Mouse (Mus musculus) gastrocnemius, postnatal 14 days (tissue): ENCODE results near the gene Fam221b. TPM values are rescaled to one million over a fixed set of nuclear protein-coding genes. Genes with fewer than 3 reads are reported as not detected.

Source experiments
- DNase-seq: peaks from one replicate; pipeline ENCODE4 v3.0.0; 2021; ENCODE audit warnings: mixed read lengths
- intact Hi-C: fragments of 180-260 bp; cut with DNase I; formaldehyde crosslinking; loops from one replicate; pipeline ENCODE4 v1.15.1; 2025; ENCODE audit warnings: low total_unique reads
- long read RNA-seq, 2 experiments: library from polyadenylated mRNA; stranded (forward); transcript quantifications; one replicate each; pipeline ENCODE4 v2.0.0; 2021
- total RNA-seq, 2 experiments: library from RNA; stranded (reverse); gene quantifications; 2 replicates each; pipeline ENCODE4 v1.2.3; 2021

Fam221b gene
- under 1 TPM; 0.16 to 0.20 TPM for total RNA-seq
- long read RNA-seq, experiment 1: 0 reads
- long read RNA-seq, experiment 2: 0 reads

DNA sequence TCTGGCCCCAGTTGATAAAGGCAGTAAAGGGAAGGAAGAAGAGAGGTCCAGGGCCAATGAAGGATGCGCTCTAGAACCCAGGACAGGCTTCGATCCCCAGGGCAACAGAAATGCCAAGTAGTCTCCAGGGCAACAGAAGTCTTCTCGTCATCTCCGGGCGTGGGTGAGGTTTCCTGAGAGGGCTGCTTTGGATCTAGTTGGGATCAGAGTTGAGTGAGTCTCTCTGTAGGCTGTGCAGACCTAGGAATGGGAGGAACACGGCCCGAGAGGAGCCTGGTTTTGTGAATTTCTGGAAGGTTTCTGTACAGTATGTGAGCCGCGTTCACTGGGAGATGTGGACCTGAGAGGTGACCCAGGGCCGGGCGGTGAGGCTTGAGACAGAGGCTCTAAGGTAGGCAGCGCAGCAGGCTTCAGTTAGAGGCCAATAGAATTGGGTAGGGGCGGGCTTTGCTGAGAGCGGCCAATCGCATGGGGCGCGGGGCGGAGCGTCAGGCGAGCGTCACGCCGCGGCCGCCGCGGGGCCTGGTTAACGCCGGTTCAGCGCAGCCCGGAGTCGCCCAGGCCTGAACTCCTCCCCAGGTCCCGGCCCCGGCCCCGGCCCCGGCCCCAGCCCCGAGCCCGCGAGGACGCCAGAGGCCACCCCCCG is at the start of gene Fam221b, which contains the start of gene Tmem8b:
Fam221b (minus strand) TSS at position 364 of the 646 bp plus-strand sequence.
Tmem8b (plus strand) TSS at position 190 of the 646 bp plus-strand sequence.
- intact Hi-C loops: loop anchor here (5.0 kb wide), 1 partner anchor 37 kb away; the partner anchor contains the start of gene Npr2
- DNase-seq: peak; percentile 91

DNA sequence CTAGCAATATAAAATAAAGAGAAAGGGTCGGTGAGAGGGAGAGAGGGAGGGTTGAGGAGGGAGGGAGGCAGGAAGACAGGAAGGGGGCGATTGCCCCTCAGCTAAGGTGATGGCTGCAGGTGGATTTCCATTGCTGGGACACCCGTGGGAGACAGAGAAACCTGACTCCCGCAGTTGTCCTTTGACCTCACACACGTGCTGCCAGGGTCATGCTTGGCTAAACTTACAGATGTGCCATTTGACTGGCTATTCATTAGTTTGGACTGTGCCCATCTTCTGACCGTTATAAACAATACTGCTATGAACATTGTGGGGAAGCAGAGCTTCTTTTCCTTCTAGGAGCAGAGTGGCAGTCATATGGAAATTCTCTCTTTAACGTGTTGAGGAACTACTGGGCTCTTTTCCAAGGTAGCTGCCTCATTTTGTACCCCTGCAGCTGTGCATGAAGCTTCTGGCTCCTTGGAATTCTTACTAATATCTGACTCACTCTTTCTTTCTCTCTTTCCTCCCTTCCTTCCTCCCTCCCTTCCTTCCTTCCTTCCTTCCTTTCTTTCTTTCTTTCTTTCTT is 44.8 kb upstream of the Fam221b start:
- DNase-seq: no peak
- intact Hi-C loops: loop anchor here (5.0 kb wide), 1 partner anchor 41 kb away; no protein-coding TSS in a partner anchor

DNA sequence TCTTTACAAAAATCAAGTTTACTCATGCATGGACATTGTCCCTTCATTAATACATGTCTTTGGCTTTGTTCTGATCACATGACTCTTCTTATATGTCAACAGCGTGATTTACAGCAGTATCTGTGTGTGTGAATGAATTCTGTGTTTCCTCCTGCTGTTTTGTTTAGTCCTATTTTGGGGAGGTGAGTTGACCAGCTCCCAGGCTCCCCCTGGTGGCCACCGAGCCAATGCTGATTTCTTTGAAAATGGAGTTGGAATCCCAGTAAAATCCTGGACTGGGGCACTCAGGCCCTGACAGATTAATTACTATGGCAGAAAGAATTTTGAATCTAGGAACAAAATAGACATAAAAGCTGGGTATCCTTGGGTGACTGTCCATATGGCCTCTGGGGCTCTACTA is 42.9 kb upstream of the Fam221b start:
- intact Hi-C loops: loop anchor here (2.0 to 5.0 kb wide), 2 partner anchors 40 to 81 kb away; partner anchors contain the start of gene Npr2
- DNase-seq: peak; percentile 83

DNA sequence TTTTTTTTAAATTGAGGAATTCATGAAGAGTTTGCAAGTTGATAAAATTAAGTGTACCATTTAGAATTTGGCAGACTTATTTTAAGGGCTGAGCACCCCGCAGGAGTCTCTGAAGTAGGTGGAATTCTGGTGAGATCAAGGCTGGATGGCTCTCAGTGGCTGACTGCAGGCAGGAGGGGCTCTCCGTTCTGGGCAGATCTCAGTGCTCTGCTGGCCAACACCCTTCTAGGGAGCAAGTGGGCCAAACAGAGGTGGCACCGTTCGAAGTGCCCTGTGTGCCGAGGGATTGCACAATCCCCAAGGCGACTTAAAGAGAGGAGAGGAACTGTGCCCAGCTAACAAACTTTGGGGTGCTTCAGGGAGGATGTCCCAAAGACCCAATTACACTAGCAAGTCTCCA is 40.9 kb upstream of the Fam221b start, which contains the start of gene Olfr71:
Olfr71 (minus strand) TSS at position 387 of the 400 bp plus-strand sequence.
- intact Hi-C loops: loop anchor here (2.0 to 5.0 kb wide), 2 partner anchors 38 to 79 kb away; partner anchors contain the start of gene Npr2
- DNase-seq: no peak

DNA sequence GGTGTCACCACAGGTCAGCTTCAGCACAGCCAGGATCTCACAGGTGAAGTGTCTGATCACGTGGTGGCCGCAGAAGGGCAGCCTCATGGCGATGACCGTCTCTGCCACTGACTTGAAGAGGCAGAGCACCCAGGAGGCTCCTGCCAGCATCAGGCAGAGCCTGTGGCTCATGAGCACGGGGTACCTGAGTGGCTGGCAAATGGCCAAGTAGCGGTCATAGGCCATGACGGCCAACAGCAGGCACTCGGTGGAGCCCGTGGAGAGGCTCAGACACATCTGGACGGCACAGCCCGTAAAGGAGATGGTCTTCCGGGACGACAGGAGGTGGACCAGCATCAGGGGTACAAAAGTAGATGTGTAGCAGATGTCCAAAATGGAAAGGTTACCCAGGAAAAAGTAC is 37.0 kb upstream of the Fam221b start:
- intact Hi-C loops: no loop called here
- DNase-seq: no peak

DNA sequence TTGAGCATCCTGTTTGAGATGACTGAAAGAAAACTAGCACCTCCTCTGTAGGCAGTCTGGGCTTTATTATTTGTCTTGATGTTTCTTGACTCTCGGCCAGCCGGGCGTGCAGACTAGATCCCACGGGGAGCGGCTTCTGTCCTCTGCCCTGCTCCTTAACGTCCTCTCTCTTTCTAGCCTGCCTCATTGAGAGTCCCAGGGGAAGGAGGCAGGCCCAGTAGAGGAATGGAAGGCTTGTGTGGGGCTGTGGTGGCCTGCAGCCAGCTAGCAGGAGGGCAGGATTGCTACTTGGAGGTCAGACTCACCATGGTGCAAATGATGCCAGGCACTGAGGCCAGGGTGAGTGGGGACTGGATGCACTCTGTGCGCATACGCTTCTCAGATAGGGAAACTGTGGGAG is 34.9 kb upstream of the Fam221b start:
- DNase-seq: no peak
- intact Hi-C loops: no loop called here

DNA sequence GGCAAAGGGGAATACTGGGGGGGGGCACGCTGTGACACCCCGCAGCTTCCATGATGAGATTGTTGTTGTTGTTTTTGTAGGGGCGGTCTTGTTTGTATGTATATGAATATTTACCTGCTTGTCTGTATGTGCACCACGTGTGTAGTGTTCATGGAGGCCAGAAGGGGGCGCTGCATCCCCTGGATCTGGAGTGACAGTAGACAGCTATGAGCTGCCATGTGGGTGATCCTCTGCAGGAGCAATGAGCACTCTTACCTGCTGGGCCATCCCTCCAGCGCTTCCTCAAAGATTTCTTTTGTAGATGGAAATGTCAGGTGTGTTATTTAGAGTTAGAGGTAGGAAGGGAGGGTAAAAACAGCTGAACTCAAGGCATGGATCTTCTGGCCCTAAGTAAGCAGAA is 34.5 kb upstream of the Fam221b start:
- no peak for DNase-seq
- intact Hi-C loops: no loop called here

DNA sequence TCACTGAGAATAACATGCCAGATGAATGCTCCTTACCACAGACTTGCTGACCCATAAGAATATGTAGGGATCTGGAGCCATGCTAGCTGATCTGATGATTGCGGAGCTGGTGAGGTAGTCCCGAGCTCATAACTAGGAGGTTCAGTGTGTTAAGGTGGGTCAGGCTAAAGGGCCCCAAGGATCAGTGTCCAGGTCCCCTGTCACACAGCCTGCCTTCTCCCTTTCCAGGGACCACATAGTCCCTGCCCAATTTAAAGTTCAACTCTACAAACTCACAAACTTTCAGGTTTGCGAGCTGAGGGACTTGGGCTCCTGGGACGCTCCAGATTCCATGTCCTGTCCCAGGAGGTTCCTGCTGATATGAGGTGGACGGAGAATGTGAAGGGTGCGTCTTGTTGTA is 31.8 kb upstream of the Fam221b start, which contains the start of gene Olfr70:
Olfr70 (minus strand) TSS at position 101 of the 400 bp plus-strand sequence.
- intact Hi-C loops: no loop called here
- no peak for DNase-seq

DNA sequence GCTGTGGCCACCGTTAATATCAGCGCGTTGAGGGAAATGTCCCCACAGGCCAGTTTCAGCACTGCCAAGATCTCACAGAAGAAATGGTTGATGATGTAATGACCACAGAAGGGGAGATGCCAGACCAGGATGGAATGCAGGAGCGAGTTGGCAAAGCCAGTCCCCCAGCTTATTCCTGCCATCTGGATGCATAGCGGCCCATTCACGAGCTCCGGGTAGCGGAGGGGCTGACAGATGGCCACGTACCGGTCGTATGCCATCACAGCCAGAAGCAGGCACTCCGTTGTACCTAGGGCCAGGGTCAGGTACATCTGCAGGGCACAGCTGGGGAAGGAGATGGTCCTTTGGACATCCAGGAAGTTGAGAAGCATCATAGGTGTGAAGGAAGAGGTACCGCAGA is 27.6 kb upstream of the Fam221b start:
- intact Hi-C loops: no loop called here
- DNase-seq: no peak

DNA sequence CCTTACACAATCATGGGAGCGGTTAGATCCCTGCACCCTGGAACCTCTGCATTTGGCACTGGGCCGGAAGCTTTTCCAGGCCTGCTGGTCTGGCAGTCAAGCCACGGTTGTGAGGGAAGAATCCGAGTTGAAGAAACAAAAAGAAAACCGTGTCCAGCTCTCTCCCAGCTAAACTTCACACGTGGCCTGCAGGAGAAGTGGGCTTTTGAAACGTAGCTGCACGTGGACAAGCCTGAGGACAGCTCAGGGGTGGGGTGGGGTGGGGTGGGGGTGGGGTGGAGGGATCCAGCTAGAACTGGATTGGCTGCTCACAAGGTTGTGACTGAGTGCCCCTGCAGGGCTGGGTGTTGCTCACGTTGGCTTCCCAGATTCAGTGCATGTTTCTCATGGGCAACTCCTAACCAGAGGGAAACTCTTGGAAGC is 26.3 kb upstream of the Fam221b start:
- peak; percentile 76 for DNase-seq
- intact Hi-C loops: no loop called here

DNA sequence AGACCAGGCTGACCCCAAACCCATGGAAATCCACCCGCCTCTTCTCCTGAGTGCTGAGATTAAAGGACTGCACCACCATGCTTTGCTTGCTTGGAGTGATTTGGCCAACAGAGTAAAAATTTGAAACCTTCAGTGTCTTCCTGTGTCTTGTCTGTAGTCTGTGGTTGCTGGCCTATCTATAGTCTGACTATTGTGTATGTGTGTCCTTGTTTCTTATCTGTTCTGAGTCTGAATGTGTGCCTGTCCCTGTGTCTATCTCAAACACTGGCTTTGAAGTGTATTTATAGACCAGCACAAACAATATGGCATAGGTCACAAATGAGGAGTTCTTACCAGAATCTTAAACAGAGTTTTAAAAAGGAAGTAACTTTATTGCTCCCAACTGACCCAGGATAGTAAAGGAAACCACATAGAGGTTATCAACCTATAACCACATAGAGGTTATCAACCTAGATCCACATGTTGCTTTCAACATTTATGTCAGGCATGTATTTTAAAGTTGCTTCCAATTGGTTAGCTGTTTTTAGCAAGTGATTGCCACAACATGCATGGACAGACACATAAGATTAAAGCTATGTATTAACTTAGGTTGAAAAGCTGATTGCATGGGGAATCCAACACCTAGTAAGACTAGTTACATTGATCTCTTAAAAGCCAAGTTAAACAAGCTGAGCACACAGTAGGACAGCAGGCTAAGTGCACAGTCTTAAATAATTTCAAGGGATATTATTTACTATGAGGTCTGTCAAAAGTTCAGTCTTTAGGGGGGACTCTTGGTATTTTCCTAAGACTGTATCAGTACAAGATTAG is 25.7 kb upstream of the Fam221b start:
- DNase-seq: no peak
- intact Hi-C loops: no loop called here

DNA sequence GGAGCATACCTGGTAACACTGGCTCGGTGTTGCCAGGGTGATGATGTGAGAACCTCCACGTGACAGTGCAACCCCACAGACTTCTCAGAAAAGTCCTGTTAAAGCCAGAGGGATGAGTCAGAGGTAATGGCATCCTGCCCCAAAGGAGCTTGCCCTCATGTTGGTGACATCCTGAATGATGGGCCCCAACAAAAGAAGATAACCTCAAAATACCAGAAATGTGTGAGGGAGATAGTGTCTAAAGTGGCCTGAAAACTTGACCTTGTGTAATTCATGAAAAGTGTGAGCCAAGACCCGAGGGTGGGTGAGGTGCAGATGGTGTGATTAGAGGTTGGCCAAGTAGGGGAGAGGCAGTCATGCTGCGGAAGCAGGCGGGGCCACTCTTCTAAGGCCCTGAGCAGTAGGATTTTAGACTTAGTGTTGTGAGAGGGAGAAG is 24.9 kb upstream of the Fam221b start:
- DNase-seq: peak; percentile 28
- intact Hi-C loops: no loop called here

DNA sequence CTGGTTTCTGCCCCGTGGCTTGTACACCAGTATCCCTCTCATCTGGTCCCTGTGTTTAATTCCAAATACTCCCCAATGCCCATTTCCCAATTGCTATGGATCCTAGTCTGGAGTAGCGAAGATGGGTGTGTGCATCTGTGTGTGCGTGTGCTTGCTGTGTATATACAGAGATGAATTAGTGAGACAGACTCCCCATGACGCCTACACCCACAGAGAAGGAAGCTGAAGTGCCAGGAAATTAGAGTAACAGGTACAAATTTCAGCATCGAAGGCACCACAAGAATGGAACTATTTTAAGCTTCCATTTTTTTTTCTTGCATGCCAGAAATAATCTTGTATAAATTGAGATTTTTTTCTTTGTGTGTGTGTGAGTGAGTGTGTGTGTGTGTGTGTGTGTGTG is 22.1 kb upstream of the Fam221b start:
- intact Hi-C loops: no loop called here

DNA sequence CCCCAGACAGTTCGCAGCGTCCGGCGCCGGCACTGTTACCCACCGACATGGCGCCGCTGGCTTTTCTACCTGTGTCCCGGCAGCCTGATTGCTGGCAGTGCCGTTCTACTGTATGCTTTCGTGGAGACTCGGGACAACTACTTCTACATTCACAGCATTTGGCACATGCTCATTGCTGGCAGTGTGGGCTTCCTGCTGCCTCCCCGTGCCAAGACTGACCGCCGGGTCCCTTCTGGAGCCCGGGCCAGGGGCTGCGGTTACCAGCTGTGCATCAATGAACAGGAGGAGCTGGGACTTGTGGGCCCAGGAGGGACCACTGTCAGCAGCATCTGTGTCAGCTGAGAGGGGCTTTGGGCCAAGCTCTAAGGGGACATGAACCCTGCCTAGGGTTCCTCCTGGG is 21.1 kb upstream of the Fam221b start:
- intact Hi-C loops: no loop called here
- DNase-seq: no peak

More for the DNA sequence above, 22.1 kb upstream of the Fam221b start:
- no peak for DNase-seq

DNA sequence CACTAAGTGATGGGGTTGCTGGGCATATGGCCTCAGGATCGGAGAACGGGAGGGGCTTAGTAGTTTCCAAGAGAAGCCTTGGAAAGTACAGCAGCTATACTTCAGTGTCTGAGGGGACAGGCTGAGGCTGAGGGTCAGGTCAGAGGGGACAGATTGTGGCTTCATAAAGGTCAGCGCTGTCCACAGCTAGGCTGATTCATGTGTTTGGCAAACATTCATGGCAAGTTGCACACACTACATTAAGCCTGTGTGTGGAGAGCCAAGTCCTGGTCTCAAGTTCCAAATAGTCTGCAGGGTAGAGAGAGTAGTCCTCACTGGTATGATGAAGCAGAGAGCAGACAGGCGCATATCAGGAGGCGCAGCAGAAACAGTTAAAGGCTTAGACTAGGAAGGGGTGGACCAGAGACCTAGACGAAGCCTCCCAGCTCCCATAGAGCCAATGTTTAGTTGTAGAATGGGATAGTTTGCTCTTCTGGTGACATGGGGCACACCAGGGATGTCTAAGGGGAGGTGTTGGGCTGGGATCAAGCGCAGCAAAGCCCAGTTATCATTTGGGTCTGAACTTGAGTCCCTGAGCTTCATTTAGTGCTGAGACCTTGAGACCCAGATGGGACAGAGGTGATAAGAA is 10.6 kb upstream of the Fam221b start:
- DNase-seq: peak; percentile 64
- intact Hi-C loops: no loop called here

DNA sequence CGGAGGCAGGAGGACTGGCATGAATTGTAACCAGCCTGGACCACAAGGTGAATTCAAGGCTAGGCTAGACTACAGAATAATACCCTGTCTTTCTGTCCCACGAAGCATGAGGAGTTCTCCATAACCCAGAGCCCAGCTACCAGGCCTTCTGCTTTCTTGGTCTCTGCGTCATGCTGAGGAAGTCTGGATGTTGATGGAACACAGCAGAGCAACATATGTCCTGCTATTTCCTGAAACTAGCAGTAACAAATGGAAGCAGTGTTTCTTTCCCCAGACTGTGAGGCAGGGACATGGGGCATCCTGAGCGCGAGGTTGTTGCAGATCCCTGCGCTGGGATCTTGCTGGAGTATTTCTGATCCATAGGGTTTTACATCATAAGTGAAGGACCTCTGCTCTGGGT is 9.6 kb upstream of the Fam221b start:
- intact Hi-C loops: no loop called here
- DNase-seq: no peak

DNA sequence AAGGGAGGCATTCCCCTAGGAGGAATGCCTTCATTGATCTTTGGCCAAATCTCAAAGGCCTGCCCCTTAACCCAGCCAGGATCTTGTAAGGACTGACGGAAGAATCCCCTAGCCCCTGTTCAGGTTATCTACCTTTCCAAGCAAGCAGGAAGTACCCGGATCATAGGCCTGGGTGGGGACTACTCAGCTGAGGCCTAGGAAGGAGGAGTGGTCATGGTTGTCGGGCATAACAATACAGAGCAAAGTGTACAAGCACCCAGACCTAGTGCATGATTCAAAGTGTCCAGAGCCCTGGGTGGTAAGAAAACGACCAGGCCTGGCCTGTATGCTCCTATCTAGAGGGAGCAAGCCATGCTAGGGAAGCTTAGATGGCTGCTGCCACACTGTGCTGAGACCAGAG is 6.7 kb upstream of the Fam221b start:
- intact Hi-C loops: no loop called here
- no peak for DNase-seq

DNA sequence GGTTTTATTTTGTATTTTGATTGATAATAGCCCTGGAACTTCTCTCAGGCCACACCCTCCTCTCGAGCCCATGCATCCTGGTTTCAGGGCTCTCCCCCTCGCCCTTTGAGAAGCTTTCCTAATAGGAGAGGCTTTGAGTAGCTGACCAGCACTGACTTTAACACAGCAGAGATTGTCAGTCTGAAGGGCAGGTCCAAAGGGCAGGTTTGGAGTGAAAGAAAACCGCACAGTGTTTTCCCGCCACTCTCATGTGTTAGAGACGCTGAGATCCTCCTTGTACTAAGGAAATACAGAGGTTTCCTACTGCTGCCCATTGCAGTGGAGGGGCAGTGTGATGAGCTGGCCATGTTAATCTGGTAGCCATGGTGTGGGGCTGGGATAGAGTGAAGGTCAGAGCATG is 6.0 kb upstream of the Fam221b start:
- intact Hi-C loops: loop anchor here (5.0 kb wide), 1 partner anchor 37 kb away; the partner anchor contains the start of gene Olfr71
- no peak for DNase-seq

DNA sequence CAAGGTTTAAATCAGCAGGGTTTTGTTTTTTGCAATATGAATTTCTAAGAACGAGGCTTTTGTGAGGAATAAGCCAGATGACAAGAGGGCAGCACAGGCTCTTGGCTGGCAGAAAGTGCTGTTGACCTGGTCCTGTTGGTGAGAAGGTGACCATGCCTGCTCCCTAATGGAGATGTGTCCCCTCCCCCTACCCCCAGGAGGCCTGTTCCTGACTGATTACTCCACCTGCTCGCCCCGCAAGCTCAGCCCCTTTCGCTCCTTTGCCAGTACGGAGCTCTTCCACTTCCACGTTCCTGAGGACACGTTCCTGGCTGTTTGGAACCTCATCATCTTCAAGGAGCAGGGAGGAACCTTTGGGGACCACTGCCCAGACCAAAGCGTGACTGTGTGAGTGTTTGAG is 4.8 kb upstream of the Fam221b start:
- no peak for DNase-seq
- intact Hi-C loops: loop anchor here (5.0 kb wide), 1 partner anchor 39 kb away; the partner anchor contains the start of gene Olfr71
